Mouse (Mus musculus): Measurements from ENCODE around the gene Zfp819. TPM values are rescaled to one million over a fixed set of nuclear protein-coding genes. Genes with fewer than 3 reads are reported as not detected.
A peak's percentile ranks its signal among the peaks of the same experiment; 100 is the strongest.

Zfp819 gene
- polyA plus RNA-seq, 1 experiment = 9.2 TPM

DNA sequence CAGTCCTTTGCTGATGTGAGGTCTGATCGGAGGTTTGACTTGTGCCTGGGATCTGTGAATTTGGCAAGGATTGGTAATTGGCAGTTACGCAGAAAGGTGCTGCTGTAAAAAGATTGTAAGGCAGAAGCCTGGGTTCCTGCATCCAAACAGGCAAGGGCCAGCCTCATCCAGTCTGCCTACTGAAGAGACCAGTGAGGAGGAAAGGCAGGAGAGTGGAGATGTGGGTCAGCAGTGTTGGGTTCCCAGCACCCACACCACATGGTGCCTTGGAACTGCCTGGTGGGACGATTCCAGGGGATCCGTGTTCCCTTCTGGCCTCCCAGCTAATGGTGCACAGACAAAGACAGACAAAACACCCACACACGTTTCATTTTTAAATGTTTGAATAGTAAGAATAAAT lies 26.4 kb upstream of the Zfp819 start:
- no peak for TF ChIP-seq POLR2A (IDR thresholded peaks at IDR 0.05; ENCODE audit: control insufficient read depth, low read depth, low read length)
- no peak for TF ChIP-seq CTCF (IDR thresholded peaks at IDR 0.05; ENCODE audit: control insufficient read depth, insufficient read depth, insufficient replicate concordance, low read depth, low read length)
- Histone ChIP-seq H3K4me3 (ENCODE audit: control insufficient read depth, low read depth, low read length) (peak overlapping the region; percentile 82), H3K27ac (ENCODE audit: control insufficient read depth, insufficient read depth, low read depth, low read length) (no peak overlapping the region), H3K4me1 (ENCODE audit: control insufficient read depth, insufficient read depth, low read length) (peaks cover 7% of the 10 kb centered on the region), H3K36me3 (ENCODE audit: control insufficient read depth, insufficient read depth, low read length) (no peaks in the 10 kb centered on the region), H3K27me3 (ENCODE audit: control insufficient read depth, insufficient read depth, low read length) (no peaks in the 10 kb centered on the region)

DNA sequence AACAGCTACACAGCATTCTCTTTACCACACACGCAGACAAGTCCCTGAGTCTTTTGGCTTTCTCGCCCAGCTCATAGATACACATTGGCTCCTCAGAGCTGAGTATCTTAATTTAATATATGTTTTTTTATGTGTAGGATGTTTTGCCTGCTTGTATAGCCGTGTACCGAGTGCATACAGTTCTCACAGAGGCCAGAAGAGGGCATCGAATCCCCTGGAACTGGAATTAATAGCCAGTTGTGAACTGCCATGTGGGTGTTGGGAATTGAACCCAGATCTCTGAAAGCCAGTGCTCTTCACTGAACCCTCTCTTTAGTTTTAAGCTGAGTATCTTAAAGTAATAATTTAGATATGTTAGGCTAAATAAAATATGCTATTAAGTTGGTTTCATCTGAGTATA lies 22.2 kb upstream of the Zfp819 start:
- no peak overlapping the region for H3K27ac ChIP-seq (ENCODE audit: control insufficient read depth, insufficient read depth, low read depth, low read length)
- H3K4me3 ChIP-seq (ENCODE audit: control insufficient read depth, low read depth, low read length) = no peak overlapping the region
- H3K4me1 ChIP-seq (ENCODE audit: control insufficient read depth, insufficient read depth, low read length) = peaks cover 6% of the 10 kb centered on the region
- H3K36me3 ChIP-seq (ENCODE audit: control insufficient read depth, insufficient read depth, low read length) = no peaks in the 10 kb centered on the region; the same call in 1 of the 2 replicates
- no peaks in the 10 kb centered on the region for H3K27me3 ChIP-seq (ENCODE audit: control insufficient read depth, insufficient read depth, low read length)
- TF ChIP-seq CTCF (IDR thresholded peaks at IDR 0.05; ENCODE audit: control insufficient read depth, insufficient read depth, insufficient replicate concordance, low read depth, low read length) (no peak), POLR2A (IDR thresholded peaks at IDR 0.05; ENCODE audit: control insufficient read depth, low read depth, low read length) (no peak)

DNA sequence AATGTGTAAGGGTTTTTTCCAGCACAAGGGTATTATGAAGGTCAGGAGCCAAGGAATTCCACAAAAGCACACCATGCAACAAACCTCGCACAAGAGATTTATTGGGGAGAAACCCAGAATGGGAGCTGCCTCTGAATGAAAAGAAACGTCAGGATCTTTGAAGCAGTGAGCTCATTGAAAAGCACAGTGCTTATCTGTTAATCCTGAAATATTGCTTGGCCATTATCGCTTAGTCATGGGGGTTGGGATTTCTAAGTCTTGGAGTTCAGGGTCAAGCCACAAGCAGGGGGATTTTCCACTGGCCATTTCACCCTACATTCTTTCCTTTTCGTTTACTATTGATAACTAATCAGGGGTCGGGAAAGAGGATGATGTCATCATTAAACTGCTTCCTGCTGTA lies 5.1 kb upstream of the Zfp819 start:
- TF ChIP-seq POLR2A (IDR thresholded peaks at IDR 0.05; ENCODE audit: control insufficient read depth, low read depth, low read length) (no peak), CTCF (IDR thresholded peaks at IDR 0.05; ENCODE audit: control insufficient read depth, insufficient read depth, insufficient replicate concordance, low read depth, low read length) (no peak)
- H3K27me3 ChIP-seq (ENCODE audit: control insufficient read depth, insufficient read depth, low read length) = no peaks in the 10 kb centered on the region
- no peaks in the 10 kb centered on the region for H3K36me3 ChIP-seq (ENCODE audit: control insufficient read depth, insufficient read depth, low read length)
- H3K4me1 ChIP-seq (ENCODE audit: control insufficient read depth, insufficient read depth, low read length) = no peaks in the 10 kb centered on the region
- no peak overlapping the region for H3K4me3 ChIP-seq (ENCODE audit: control insufficient read depth, low read depth, low read length)
- no peak overlapping the region for H3K27ac ChIP-seq (ENCODE audit: control insufficient read depth, insufficient read depth, low read depth, low read length)

DNA sequence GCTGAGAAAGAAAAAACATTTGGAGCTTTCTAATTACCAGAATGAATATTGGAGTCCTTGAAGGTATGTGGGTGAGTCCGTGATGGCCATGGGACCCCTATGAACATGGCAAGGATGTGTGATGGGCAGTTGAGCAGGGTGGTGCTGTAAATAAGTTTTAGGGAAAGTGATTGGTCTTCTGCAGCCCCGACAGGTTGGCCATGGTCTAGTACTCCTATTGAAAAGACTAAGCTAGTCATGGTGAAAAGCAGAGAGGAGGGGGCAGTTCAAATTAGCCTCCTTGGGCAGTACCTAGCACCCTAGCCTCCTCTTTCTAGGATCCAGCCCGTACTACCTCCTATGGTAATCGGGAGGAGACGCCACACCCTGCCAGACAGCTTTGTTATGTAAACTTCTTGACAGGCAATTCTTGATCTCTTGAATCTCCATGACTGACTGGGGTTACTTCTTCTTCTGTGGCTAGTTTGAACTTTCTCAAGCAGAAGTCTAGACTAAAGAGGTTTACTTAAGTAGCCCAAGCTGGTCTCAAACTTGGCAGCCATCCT lies 846 bp downstream of the Zfp819 start:
- Histone ChIP-seq H3K4me3 (ENCODE audit: control insufficient read depth, low read depth, low read length) (peak overlapping the region; percentile 73), H3K27ac (ENCODE audit: control insufficient read depth, insufficient read depth, low read depth, low read length) (peak overlapping the region; percentile 20; the same call in 1 of the 2 replicates), H3K36me3 (ENCODE audit: control insufficient read depth, insufficient read depth, low read length) (no peaks in the 10 kb centered on the region), H3K4me1 (ENCODE audit: control insufficient read depth, insufficient read depth, low read length) (peaks cover 8% of the 10 kb centered on the region), H3K27me3 (ENCODE audit: control insufficient read depth, insufficient read depth, low read length) (no peaks in the 10 kb centered on the region)
- TF ChIP-seq POLR2A (IDR thresholded peaks at IDR 0.05; ENCODE audit: control insufficient read depth, low read depth, low read length) (no peak), CTCF (IDR thresholded peaks at IDR 0.05; ENCODE audit: control insufficient read depth, insufficient read depth, insufficient replicate concordance, low read depth, low read length) (no peak)

DNA sequence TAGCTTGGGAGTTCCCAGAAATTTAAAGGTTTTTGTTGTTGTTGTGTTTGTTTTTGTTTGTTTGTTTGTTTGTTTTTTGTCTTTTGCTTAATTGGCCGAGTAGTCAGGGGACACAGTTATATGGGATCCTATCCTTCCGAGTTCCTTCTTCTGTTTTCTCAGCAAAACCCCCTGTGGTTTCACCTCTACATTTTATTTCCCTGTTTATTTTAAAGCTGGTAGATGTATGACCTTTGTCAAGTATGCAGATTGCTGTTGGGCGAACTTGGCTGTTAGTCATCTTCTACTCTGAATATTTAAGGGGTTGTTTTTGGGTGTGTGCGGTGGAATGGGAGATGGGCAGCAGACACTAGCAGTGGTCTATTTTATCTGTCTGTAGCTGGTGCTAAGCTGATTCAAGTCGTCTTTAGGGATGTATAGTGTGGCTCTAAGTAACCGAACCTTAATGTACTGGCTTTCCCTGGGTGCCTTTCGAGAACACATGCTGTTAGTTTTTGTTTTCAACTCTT lies 1.4 kb downstream of the Zfp819 start:
- H3K36me3 ChIP-seq (ENCODE audit: control insufficient read depth, insufficient read depth, low read length) = no peaks in the 10 kb centered on the region
- H3K4me1 ChIP-seq (ENCODE audit: control insufficient read depth, insufficient read depth, low read length) = peaks cover 8% of the 10 kb centered on the region
- H3K4me3 ChIP-seq (ENCODE audit: control insufficient read depth, low read depth, low read length) = peak overlapping the region; percentile 73; the same call in 1 of the 2 replicates
- no peak overlapping the region for H3K27ac ChIP-seq (ENCODE audit: control insufficient read depth, insufficient read depth, low read depth, low read length)
- H3K27me3 ChIP-seq (ENCODE audit: control insufficient read depth, insufficient read depth, low read length) = no peaks in the 10 kb centered on the region
- TF ChIP-seq POLR2A (IDR thresholded peaks at IDR 0.05; ENCODE audit: control insufficient read depth, low read depth, low read length) = no peak
- TF ChIP-seq CTCF (IDR thresholded peaks at IDR 0.05; ENCODE audit: control insufficient read depth, insufficient read depth, insufficient replicate concordance, low read depth, low read length) = no peak

DNA sequence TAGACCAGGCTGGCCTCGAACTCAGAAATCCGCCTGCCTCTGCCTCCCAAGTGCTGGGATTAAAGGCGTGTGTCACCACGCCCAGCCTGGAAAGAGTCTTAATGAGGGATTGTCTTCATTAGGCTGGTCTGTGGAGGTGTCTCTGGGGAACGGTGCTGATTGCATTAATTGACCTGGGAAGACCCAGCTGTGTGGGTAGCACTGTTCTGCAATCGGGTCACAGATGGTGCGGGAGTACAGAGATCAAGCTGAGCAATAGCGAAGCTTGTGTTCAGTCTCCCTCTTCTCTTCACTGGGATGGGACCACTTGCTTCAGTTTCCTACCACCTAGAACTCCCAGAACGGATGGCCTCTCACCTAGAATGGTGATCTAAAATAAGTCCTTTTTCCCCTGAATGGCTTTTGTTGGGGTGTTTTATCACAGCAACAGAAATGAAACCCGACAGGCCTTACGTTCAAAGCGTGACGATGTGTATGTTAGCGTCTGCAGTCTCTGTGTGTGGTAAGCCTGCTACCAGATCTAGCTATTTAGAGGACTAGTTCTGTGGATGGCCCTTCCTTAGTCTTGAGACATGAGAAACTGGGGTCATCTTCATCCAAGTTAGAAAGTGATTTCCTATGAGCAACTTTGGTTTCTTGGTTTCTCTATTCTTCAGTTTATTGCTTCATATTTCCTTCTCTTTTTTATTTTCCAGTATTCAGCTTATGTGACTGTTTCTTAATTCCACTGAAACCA lies 7.0 kb downstream of the Zfp819 start:
- H3K4me1 ChIP-seq (ENCODE audit: control insufficient read depth, insufficient read depth, low read length) = no peaks in the 10 kb centered on the region
- H3K27ac ChIP-seq (ENCODE audit: control insufficient read depth, insufficient read depth, low read depth, low read length) = no peak overlapping the region
- no peak overlapping the region for H3K4me3 ChIP-seq (ENCODE audit: control insufficient read depth, low read depth, low read length)
- H3K27me3 ChIP-seq (ENCODE audit: control insufficient read depth, insufficient read depth, low read length) = no peaks in the 10 kb centered on the region
- H3K36me3 ChIP-seq (ENCODE audit: control insufficient read depth, insufficient read depth, low read length) = no peaks in the 10 kb centered on the region
- no peak for TF ChIP-seq CTCF (IDR thresholded peaks at IDR 0.05; ENCODE audit: control insufficient read depth, insufficient read depth, insufficient replicate concordance, low read depth, low read length)
- no peak for TF ChIP-seq POLR2A (IDR thresholded peaks at IDR 0.05; ENCODE audit: control insufficient read depth, low read depth, low read length)

DNA sequence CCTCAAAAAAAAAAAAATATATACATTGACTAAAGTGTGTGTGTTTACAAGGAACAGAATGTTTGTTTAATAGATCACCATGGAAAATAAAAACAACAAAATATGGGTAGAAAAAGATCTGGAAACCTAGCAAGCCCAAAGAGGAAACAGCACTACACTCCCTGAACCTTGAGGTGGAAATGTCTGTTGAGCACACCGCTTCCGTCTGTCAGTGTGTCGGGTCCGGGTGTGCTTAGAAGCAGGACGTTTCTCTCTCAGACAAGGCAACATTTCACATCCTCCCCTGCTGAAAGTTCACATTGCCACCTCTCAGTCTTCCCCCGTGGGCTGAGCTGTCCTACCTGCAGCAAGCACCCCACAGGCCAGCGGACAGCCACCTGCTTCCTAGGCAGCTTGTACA lies 16.0 kb downstream of the Zfp819 start:
- Histone ChIP-seq H3K36me3 (ENCODE audit: control insufficient read depth, insufficient read depth, low read length) (no peaks in the 10 kb centered on the region), H3K4me1 (ENCODE audit: control insufficient read depth, insufficient read depth, low read length) (peaks cover 5% of the 10 kb centered on the region), H3K27ac (ENCODE audit: control insufficient read depth, insufficient read depth, low read depth, low read length) (no peak overlapping the region), H3K27me3 (ENCODE audit: control insufficient read depth, insufficient read depth, low read length) (no peaks in the 10 kb centered on the region), H3K4me3 (ENCODE audit: control insufficient read depth, low read depth, low read length) (no peak overlapping the region)
- TF ChIP-seq POLR2A (IDR thresholded peaks at IDR 0.05; ENCODE audit: control insufficient read depth, low read depth, low read length) (no peak), CTCF (IDR thresholded peaks at IDR 0.05; ENCODE audit: control insufficient read depth, insufficient read depth, insufficient replicate concordance, low read depth, low read length) (no peak)

Data from testis, adult 2 months (tissue).